Mouse (Mus musculus): ENCODE data around the gene Ptpra.

GRCm38 (mm10) chr2:130482700-130483099 is 32.6 kb downstream of the Ptpra start:
- no peak for TF ChIP-seq POLR2AphosphoS2 (IDR thresholded peaks at IDR 0.05; ENCODE audit: insufficient read length, low read depth)
- no peak for TF ChIP-seq POLR2A (IDR thresholded peaks at IDR 0.05; ENCODE audit: insufficient read length, low read depth)
- TF ChIP-seq USF1 (IDR thresholded peaks at IDR 0.05; ENCODE audit: low read depth) = no peak
- no peak for TF ChIP-seq REST (IDR thresholded peaks at IDR 0.05; ENCODE audit: insufficient read depth, insufficient read length)
- no peak for TF ChIP-seq CEBPB (IDR thresholded peaks at IDR 0.05; ENCODE audit: insufficient read depth, poor library complexity, severe bottlenecking)

Data from myocyte (in vitro differentiated cells).